Mouse (Mus musculus) left cerebral cortex, postnatal 25 days (tissue): Measurements from ENCODE around the gene Olfr533. TPM values are rescaled to one million over a fixed set of nuclear protein-coding genes. Genes with fewer than 3 reads are reported as not detected.
A peak's percentile ranks its signal among the peaks of the same experiment; 100 is the strongest.
"Not testable (repeated sequence)": the region's sequence is repeated elsewhere in the genome, so short reads cannot be mapped to it uniquely, and the experiment has no call there.

Experiments used
- DNase-seq, 2 experiments: peaks; one replicate each; pipeline ENCODE4 v3.0.0; 2022; ENCODE audit warnings: low spot score in 2 of 2, mixed read lengths in 1 of 2
- intact Hi-C: fragments of 180-260 bp; cut with DNase I; formaldehyde crosslinking; loops from one replicate; pipeline ENCODE4 v1.15.1; 2025
- total RNA-seq, 2 experiments: library from RNA; stranded (reverse); gene quantifications; 2 replicates each; pipeline ENCODE4 v1.2.3; 2021

The Olfr533 gene
- total RNA-seq, result not detected

GRCm38 (mm10) chr7:140463070-140463469 lies at the start of gene Olfr533:
TSS of gene Olfr533 (plus strand) at chr7:140463370.
- intact Hi-C loops, DNase-seq: not testable (repeated sequence)

- intact Hi-C loops, result loop anchor here (10.0 kb wide), 1 partner anchor 97 kb away; the partner anchor contains the start of gene Olfr525
Observed at GRCm38 (mm10) chr7:140421539-140421938, 41.6 kb upstream of the Olfr533 start, which contains the start of gene Olfr532. TSS of gene Olfr532 (minus strand) at chr7:140421639.

DNA sequence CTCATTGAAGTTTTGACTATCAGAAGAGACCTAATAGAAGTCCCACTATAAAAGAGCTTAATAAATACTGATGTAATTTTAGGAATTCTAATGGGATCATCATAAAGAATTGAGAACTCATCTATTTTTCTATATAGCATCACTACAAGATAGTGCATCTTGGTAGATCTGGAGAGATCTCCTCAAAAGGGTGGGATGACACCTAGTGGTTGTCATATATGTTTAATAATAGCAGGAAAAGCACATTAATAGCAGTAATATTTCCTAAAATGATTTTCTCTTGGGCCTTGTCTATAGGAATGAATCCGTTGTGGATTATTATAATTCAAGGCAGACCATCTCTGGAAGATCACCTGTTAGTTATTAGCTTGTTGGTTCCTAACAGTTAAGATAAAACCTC lies 20.0 kb upstream of the Olfr533 start:
- DNase-seq, result no peak
- intact Hi-C loops, result no loop called here

More at GRCm38 (mm10) chr7:140421539-140421938, 41.6 kb upstream of the Olfr533 start, which contains the start of gene Olfr532:
- no peak for DNase-seq

GRCm38 (mm10) chr7:140477886-140478285 lies 14.7 kb downstream of the Olfr533 start:
- DNase-seq, result peak in 1 of 2 experiments; percentile 87
- intact Hi-C loops, result loop anchor here (1.0 to 5.0 kb wide), 4 partner anchors 239 to 396 kb away; partner anchors contain the start of gene Caly

DNA sequence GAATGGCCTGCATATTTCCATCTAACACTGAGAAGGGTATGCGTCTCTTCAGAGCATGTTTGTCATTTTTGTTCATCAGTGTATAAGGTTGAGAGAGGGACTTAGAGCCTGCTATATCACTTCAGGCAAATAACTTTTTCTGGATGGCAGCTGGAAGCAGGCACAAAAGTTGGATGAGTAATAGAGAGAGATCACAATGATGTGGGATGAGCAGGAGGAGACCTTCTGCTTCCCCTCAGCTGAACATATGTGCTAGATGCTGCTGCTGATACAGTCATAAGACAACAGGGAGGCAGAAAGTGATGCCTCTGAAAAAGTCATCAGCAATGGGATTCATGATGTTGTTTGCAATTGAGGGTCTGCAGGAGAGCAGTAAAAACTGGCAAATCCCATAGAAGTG lies 15.6 kb downstream of the Olfr533 start:
- intact Hi-C loops, result loop anchor here (1.0 to 5.0 kb wide), 4 partner anchors 239 to 396 kb away; partner anchors contain the start of gene Caly
- DNase-seq, result peak; percentile 40 to 91

DNA sequence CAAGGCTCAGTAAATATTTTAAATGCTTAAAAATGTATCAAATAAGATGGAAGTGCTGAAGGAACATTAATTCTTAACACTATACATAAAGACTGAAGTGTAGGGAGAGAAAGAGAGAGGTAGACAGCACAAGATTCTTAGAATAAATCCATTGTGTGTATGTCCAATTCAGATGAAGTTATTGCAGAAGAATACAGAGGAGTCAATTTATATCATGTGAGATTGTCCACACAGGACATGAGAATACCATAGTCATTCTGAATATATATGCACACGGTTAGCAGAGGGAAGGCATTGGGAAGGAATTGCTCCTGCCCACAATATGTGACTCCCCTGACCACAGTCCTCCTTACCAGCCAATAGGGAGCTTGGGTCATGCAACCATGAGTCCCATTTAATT lies 20.7 kb downstream of the Olfr533 start, which contains the start of gene Olfr535:
Olfr535 (plus strand) TSS at position 301 of the 400 bp plus-strand sequence.
- intact Hi-C loops, result no loop called here
- no peak for DNase-seq

DNA sequence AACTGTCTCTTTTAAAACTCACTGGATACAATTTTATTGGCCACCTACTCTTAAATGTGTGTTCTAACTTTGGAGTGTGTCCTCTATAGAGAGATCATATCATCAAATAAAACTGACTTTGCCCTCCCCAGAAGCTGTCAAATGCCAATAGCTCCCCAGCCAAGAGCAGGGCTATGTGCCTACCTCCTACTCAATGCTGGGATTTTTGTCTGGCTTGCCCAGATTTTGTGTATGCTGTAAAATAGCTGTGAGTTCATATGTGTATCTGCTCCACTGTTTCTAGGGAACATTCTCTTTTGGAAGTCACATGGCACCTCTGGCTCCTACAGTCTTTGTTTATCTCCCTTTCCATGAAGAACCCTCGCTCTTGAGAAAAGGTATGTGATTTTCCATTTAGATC lies 25.8 kb downstream of the Olfr533 start:
- DNase-seq, result peak in 1 of 2 experiments; percentile 9
- intact Hi-C loops, result no loop called here

DNA sequence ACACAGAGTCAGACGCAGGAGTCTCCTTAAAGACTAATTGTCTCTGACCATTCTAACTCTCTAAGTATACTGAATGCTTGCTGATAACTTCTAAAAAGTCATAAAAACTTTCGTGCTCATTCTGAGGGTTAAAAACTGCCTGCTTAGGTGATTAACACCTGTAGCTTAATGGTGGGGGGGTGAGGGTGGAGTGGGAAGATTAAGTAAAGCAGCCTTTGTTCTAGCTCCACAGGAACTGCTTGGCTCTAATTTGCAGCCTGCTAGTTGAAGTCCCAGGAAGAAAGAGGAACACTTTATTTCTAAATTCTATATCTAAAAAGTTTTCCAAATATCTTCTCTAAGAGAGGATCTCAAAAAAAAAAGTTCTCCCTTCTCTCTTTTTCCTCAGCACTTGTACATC lies 31.1 kb downstream of the Olfr533 start:
- intact Hi-C loops, result no loop called here
- DNase-seq, result no peak

GRCm38 (mm10) chr7:140494702-140495101 lies 31.5 kb downstream of the Olfr533 start:
- DNase-seq, result no peak
- intact Hi-C loops, result no loop called here

GRCm38 (mm10) chr7:140507346-140508021 lies 44.3 kb downstream of the Olfr533 start, which contains the start of gene Olfr536:
TSS of gene Olfr536 (minus strand) at chr7:140507396.
- intact Hi-C loops, result not testable (repeated sequence)
- peak in 1 of 2 experiments; percentile 14 for DNase-seq

Other genes starting within 250 kb of the Olfr533 start
- gene Cd163l1, start 245.1 kb upstream of the Olfr533 start, total RNA-seq, result not detected
- gene 5830411N06Rik, start 216.1 kb upstream of the Olfr533 start, total RNA-seq, result under 1 TPM in 1 of 2 experiments, not detected in 1; 0.16 TPM
- gene Olfr525, start 142.5 kb upstream of the Olfr533 start, total RNA-seq, result not detected
- gene Olfr527, start 129.4 kb upstream of the Olfr533 start, total RNA-seq, result not detected
- gene Olfr60, start 101.7 kb upstream of the Olfr533 start, total RNA-seq, result not detected
- gene Olfr530, start 87.0 kb upstream of the Olfr533 start, total RNA-seq, result not detected
- gene Olfr531, start 60.5 kb upstream of the Olfr533 start, total RNA-seq, result not detected
- gene Olfr532, start 41.7 kb upstream of the Olfr533 start, total RNA-seq, result not detected
- not detected for gene Olfr535, start 20.8 kb downstream of the Olfr533 start, total RNA-seq
- not detected for gene Olfr536, start 44.0 kb downstream of the Olfr533 start, total RNA-seq
- gene Olfr538, start 104.5 kb downstream of the Olfr533 start, total RNA-seq, result not detected
- gene Olfr46, start 137.9 kb downstream of the Olfr533 start, total RNA-seq, result under 1 TPM in 1 of 2 experiments, not detected in 1; 0.09 TPM
- not detected for gene Olfr61, start 165.6 kb downstream of the Olfr533 start, total RNA-seq
- not detected for gene Olfr53, start 183.1 kb downstream of the Olfr533 start, total RNA-seq
- under 1 TPM; 0.05 to 0.07 TPM for gene Olfr539, start 196.6 kb downstream of the Olfr533 start, total RNA-seq
- not detected for gene Olfr45, start 218.6 kb downstream of the Olfr533 start, total RNA-seq
- not detected for gene Olfr541, start 233.9 kb downstream of the Olfr533 start, total RNA-seq